Mouse (Mus musculus) MEL (cell line): ENCODE measurements around the gene Prr15l.

Experiments used
- CTCF ChIP-seq, 3 experiments: IDR thresholded peaks in 2 of 3; conservative IDR thresholded peaks in 1 of 3; 2 replicates each; pipeline ENCODE4 v1.5.1; 2011 to 2012; ENCODE audit warnings: low read length in 3 of 3, low read depth in 2 of 3, mild to moderate bottlenecking in 2 of 3, improper control_type of control experiment in 1 of 3, inconsistent platforms in 1 of 3, mixed read lengths in 1 of 3, moderate library complexity in 1 of 3; ENCODE audit not compliant: control insufficient read depth in 1 of 3, insufficient read depth in 1 of 3, poor library complexity in 1 of 3, severe bottlenecking in 1 of 3
- EP300 ChIP-seq, 2 experiments: IDR thresholded peaks; 2 replicates each; pipeline ENCODE4 v1.6.1; 2011; ENCODE audit warnings: improper control_type of control experiment in 2 of 2, low read length in 2 of 2, low read depth in 1 of 2, mild to moderate bottlenecking in 1 of 2
- MAZ ChIP-seq: IDR thresholded peaks from 2 replicates; pipeline ENCODE4 v1.6.1; 2012; ENCODE audit warnings: low read depth, mild to moderate bottlenecking, inconsistent platforms, low read length, improper control_type of control experiment
- POLR2A ChIP-seq, 2 experiments: IDR thresholded peaks; 2 replicates each; pipeline ENCODE4 v1.6.1; 2011 to 2012; ENCODE audit warnings: low read length in 2 of 2, mild to moderate bottlenecking in 2 of 2, control low read depth in 1 of 2, improper control_type of control experiment in 1 of 2, low read depth in 1 of 2, moderate library complexity in 1 of 2; ENCODE audit not compliant: control insufficient read depth in 1 of 2, insufficient read depth in 1 of 2, poor library complexity in 1 of 2
- POLR2AphosphoS5 ChIP-seq: IDR thresholded peaks from 2 replicates; pipeline ENCODE4 v1.6.1; 2012; ENCODE audit warnings: low read depth, borderline replicate concordance, mild to moderate bottlenecking, inconsistent platforms, low read length, moderate library complexity, mixed read lengths

- TF ChIP-seq CTCF (IDR thresholded peaks at IDR 0.05 in 2 of 3, conservative IDR thresholded peaks at IDR 0.05 in 1 of 3; ENCODE audit: control insufficient read depth in 1 of 3, insufficient read depth in 1 of 3, low read depth in 2 of 3, low read length in 3 of 3, poor library complexity in 1 of 3, severe bottlenecking in 1 of 3) (peak; percentile 65 to 69 (median 68)), MAZ (no peak), EP300 (IDR thresholded peaks at IDR 0.05; ENCODE audit: low read depth in 1 of 2, low read length in 2 of 2) (no peak), POLR2AphosphoS5 (no peak), POLR2A (IDR thresholded peaks at IDR 0.05; ENCODE audit: control insufficient read depth in 1 of 2, insufficient read depth in 1 of 2, low read depth in 1 of 2, low read length in 2 of 2, poor library complexity in 1 of 2) (no peak)
Observed at GRCm38 (mm10) chr11:96937549-96938425, 9.9 kb downstream of the Prr15l start.
